Mouse (Mus musculus): ENCODE results near the gene Clec9a. TPM values are rescaled to one million over a fixed set of nuclear protein-coding genes. Genes with fewer than 3 reads are reported as not detected.

The Clec9a gene
- total RNA-seq (2021), result not detected
- long read RNA-seq, experiment 1, result 0 reads
- long read RNA-seq, experiment 2, result 0 reads

- H3K4me3 ChIP-seq, result no peak within 1 kb of the TSS
- peak within 1 kb of the TSS; percentile 58; the same call in 1 of the 2 replicates for H3K27ac ChIP-seq
- TF ChIP-seq CTCF (IDR thresholded peaks at IDR 0.05), result no peak
- intact Hi-C loops (cut with DNase I), result no loop called here
- no peak for DNase-seq
These were observed at the start of gene Clec9a for GRCm38 (mm10) chr6:129408562-129408961. Gene Clec9a, plus strand, starts transcription at chr6:129408862.

GRCm38 (mm10) chr6:129359515-129359914 lies 49.1 kb upstream of the Clec9a start:
- H3K27ac ChIP-seq, result no peak overlapping the region
- TF ChIP-seq CTCF (IDR thresholded peaks at IDR 0.05), result no peak
- no peak overlapping the region for H3K4me3 ChIP-seq
- intact Hi-C loops (cut with DNase I), result no loop called here
- no peak for DNase-seq

GRCm38 (mm10) chr6:129363942-129364341 lies 44.7 kb upstream of the Clec9a start:
- Histone ChIP-seq H3K27ac (no peak overlapping the region), H3K4me3 (no peak overlapping the region)
- intact Hi-C loops (cut with DNase I), result loop anchor here (10.0 kb wide), 1 partner anchor 269 kb away; no protein-coding TSS in a partner anchor
- no peak for DNase-seq
- TF ChIP-seq CTCF (IDR thresholded peaks at IDR 0.05), result no peak

GRCm38 (mm10) chr6:129365959-129366359 lies 42.7 kb upstream of the Clec9a start:
- peak; percentile 23 for DNase-seq
- peak; percentile 91 for TF ChIP-seq CTCF (IDR thresholded peaks at IDR 0.05)
- intact Hi-C loops (cut with DNase I), result loop anchor here (5.0 to 10.0 kb wide), 3 partner anchors 109 to 514 kb away; no protein-coding TSS in a partner anchor
- Histone ChIP-seq H3K4me3 (no peak overlapping the region), H3K27ac (no peak overlapping the region)

- no peak for TF ChIP-seq CTCF (IDR thresholded peaks at IDR 0.05)
- Histone ChIP-seq H3K4me3 (no peak overlapping the region), H3K27ac (no peak overlapping the region)
- intact Hi-C loops (cut with DNase I), result loop anchor here (5.0 to 10.0 kb wide), 3 partner anchors 112 to 517 kb away; no protein-coding TSS in a partner anchor
- no peak for DNase-seq
These were observed 39.1 kb upstream of the Clec9a start for GRCm38 (mm10) chr6:129369374-129370132.

GRCm38 (mm10) chr6:129374937-129375471 lies 33.7 kb upstream of the Clec9a start:
- Histone ChIP-seq H3K4me3 (no peak overlapping the region), H3K27ac (no peak overlapping the region)
- intact Hi-C loops (cut with DNase I), result no loop called here
- DNase-seq, result no peak
- TF ChIP-seq CTCF (IDR thresholded peaks at IDR 0.05), result no peak

GRCm38 (mm10) chr6:129380454-129380853 lies 28.2 kb upstream of the Clec9a start:
- intact Hi-C loops (cut with DNase I), result no loop called here
- H3K4me3 ChIP-seq, result no peak overlapping the region
- no peak for TF ChIP-seq CTCF (IDR thresholded peaks at IDR 0.05)
- DNase-seq, result no peak
- no peak overlapping the region for H3K27ac ChIP-seq

GRCm38 (mm10) chr6:129381736-129382135 lies 26.9 kb upstream of the Clec9a start:
- TF ChIP-seq CTCF (IDR thresholded peaks at IDR 0.05), result no peak
- intact Hi-C loops (cut with DNase I), result no loop called here
- no peak overlapping the region for H3K27ac ChIP-seq
- no peak for DNase-seq
- no peak overlapping the region for H3K4me3 ChIP-seq

- H3K27ac ChIP-seq, result no peak overlapping the region
- no peak for DNase-seq
- no peak overlapping the region for H3K4me3 ChIP-seq
- intact Hi-C loops (cut with DNase I), result no loop called here
- no peak for TF ChIP-seq CTCF (IDR thresholded peaks at IDR 0.05)
These were observed 25.2 kb upstream of the Clec9a start for GRCm38 (mm10) chr6:129383466-129383865.

- intact Hi-C loops (cut with DNase I), result no loop called here
- no peak overlapping the region for H3K27ac ChIP-seq
- H3K4me3 ChIP-seq, result no peak overlapping the region
- TF ChIP-seq CTCF (IDR thresholded peaks at IDR 0.05), result no peak
- DNase-seq, result no peak
These were observed 23.7 kb upstream of the Clec9a start for GRCm38 (mm10) chr6:129385000-129385399.

GRCm38 (mm10) chr6:129385774-129386173 lies 22.9 kb upstream of the Clec9a start, which contains the start of gene Clec12b:
Gene Clec12b, minus strand, starts transcription at chr6:129385874.
- Histone ChIP-seq H3K27ac (no peak within 1 kb of the TSS), H3K4me3 (no peak within 1 kb of the TSS)
- no peak for DNase-seq
- intact Hi-C loops (cut with DNase I), result no loop called here
- no peak for TF ChIP-seq CTCF (IDR thresholded peaks at IDR 0.05)

- TF ChIP-seq CTCF (IDR thresholded peaks at IDR 0.05), result peak; percentile 75
- H3K27ac ChIP-seq, result no peak overlapping the region
These were observed 15.5 kb upstream of the Clec9a start for GRCm38 (mm10) chr6:129393087-129393720.

GRCm38 (mm10) chr6:129393732-129394131 lies 14.9 kb upstream of the Clec9a start:
- Histone ChIP-seq H3K4me3 (no peak overlapping the region), H3K27ac (no peak overlapping the region)
- intact Hi-C loops (cut with DNase I), result loop anchor here (1.0 to 2.0 kb wide), 3 partner anchors 83 to 166 kb away; no protein-coding TSS in a partner anchor
- no peak for DNase-seq
- no peak for TF ChIP-seq CTCF (IDR thresholded peaks at IDR 0.05)

More at GRCm38 (mm10) chr6:129393087-129393720, 15.5 kb upstream of the Clec9a start:
- no peak overlapping the region for H3K4me3 ChIP-seq
- intact Hi-C loops (cut with DNase I), result loop anchor here (1.0 to 2.0 kb wide), 3 partner anchors 84 to 166 kb away; no protein-coding TSS in a partner anchor
- no peak for DNase-seq
